Mouse (Mus musculus) cerebellum, adult 9-11 months (tissue): ENCODE results near the gene Pcna.
"Not testable (repeated sequence)": the region's sequence is repeated elsewhere in the genome, so short reads cannot be mapped to it uniquely, and the experiment has no call there.

Experiments used
- DNase-seq: peaks from one replicate; pipeline ENCODE4 v3.0.0; 2022

The Pcna gene

GRCm38 (mm10) chr2:132275527-132275926, 22.4 kb upstream of the Pcna start:
- DNase-seq: no peak

GRCm38 (mm10) chr2:132272694-132273389, 19.7 kb upstream of the Pcna start:
- no peak for DNase-seq

GRCm38 (mm10) chr2:132270331-132270951, 17.3 kb upstream of the Pcna start:
- DNase-seq: no peak

GRCm38 (mm10) chr2:132269217-132269616, 16.1 kb upstream of the Pcna start:
- DNase-seq: no peak

GRCm38 (mm10) chr2:132266086-132266485, 13.0 kb upstream of the Pcna start:
- DNase-seq: no peak

- no peak for DNase-seq
Measured at GRCm38 (mm10) chr2:132265196-132265595, 12.1 kb upstream of the Pcna start.

GRCm38 (mm10) chr2:132264266-132264710, 11.2 kb upstream of the Pcna start:
- DNase-seq: no peak

GRCm38 (mm10) chr2:132263421-132264265, 10.5 kb upstream of the Pcna start:
- DNase-seq: peak; percentile 70

GRCm38 (mm10) chr2:132262879-132263398, 9.8 kb upstream of the Pcna start, which contains the start of gene Cds2:
TSS of gene Cds2 (plus strand) at chr2:132263148.
- peak; percentile 100 for DNase-seq

- no peak for DNase-seq
Measured at GRCm38 (mm10) chr2:132262175-132262574, 9.1 kb upstream of the Pcna start.

GRCm38 (mm10) chr2:132260601-132261000, 7.5 kb upstream of the Pcna start:
- no peak for DNase-seq

- DNase-seq: no peak
Measured at GRCm38 (mm10) chr2:132257350-132258068, 4.4 kb upstream of the Pcna start.

- no peak for DNase-seq
Measured at GRCm38 (mm10) chr2:132253603-132254002, 489 bp upstream of the Pcna start.

GRCm38 (mm10) chr2:132251911-132252310, 1.2 kb downstream of the Pcna start:
- no peak for DNase-seq

GRCm38 (mm10) chr2:132247539-132248313, 5.4 kb downstream of the Pcna start, which contains the start of gene Tmem230:
TSS of gene Tmem230 (minus strand) at chr2:132247807.
- DNase-seq: peak; percentile 94

GRCm38 (mm10) chr2:132243370-132243769, 9.7 kb downstream of the Pcna start:
- no peak for DNase-seq

- not testable (repeated sequence) for DNase-seq
Measured at GRCm38 (mm10) chr2:132240457-132240856, 12.7 kb downstream of the Pcna start.

GRCm38 (mm10) chr2:132239434-132239833, 13.7 kb downstream of the Pcna start:
- not testable (repeated sequence) for DNase-seq

- no peak for DNase-seq
Measured at GRCm38 (mm10) chr2:132235975-132236374, 17.1 kb downstream of the Pcna start.

- no peak for DNase-seq
Measured at GRCm38 (mm10) chr2:132235291-132235690, 17.8 kb downstream of the Pcna start.

GRCm38 (mm10) chr2:132233985-132234765, 18.9 kb downstream of the Pcna start:
- no peak for DNase-seq
